Mouse (Mus musculus): Measurements from ENCODE around the gene Slc1a5.

Slc1a5 gene

GRCm38 (mm10) chr7:16846775-16847174, 65.6 kb downstream of the Slc1a5 start:
- no peak for DNase-seq (ENCODE audit: low spot score)

GRCm38 (mm10) chr7:16847507-16847906, 66.4 kb downstream of the Slc1a5 start:
- no peak for DNase-seq (ENCODE audit: low spot score)

All from retina, embryonic 14.5 days (tissue).